Mouse (Mus musculus): Measurements from ENCODE around the gene Mrps26. TPM values are rescaled to one million over a fixed set of nuclear protein-coding genes. Genes with fewer than 3 reads are reported as not detected.

Mrps26 gene
- polyA plus RNA-seq, 1 experiment from 2014 or later: 78.6 TPM

- Histone ChIP-seq H3K27me3 (ENCODE audit: control insufficient read depth, insufficient read depth, low read length) (peaks cover 80% of the 10 kb centered on the region), H3K36me3 (ENCODE audit: control insufficient read depth, insufficient read depth, low read length) (no peaks in the 10 kb centered on the region; the same call in 1 of the 2 replicates), H3K9ac (ENCODE audit: low read length) (no peak overlapping the region), H3K4me3 (ENCODE audit: low read depth, low read length) (no peak overlapping the region), H3K27ac (ENCODE audit: low read depth, low read length) (no peak overlapping the region), H3K4me1 (ENCODE audit: control insufficient read depth, insufficient read depth, low read length) (peaks cover 13% of the 10 kb centered on the region), H3K9me3 (ENCODE audit: control insufficient read depth, low read length) (no peaks in the 10 kb centered on the region), H3K4me2 (no peak overlapping the region)
- WGBS: 5% methylated on average over 11 of the region's 11 CpGs
- ATAC-seq (ENCODE audit: low FRiP score) (no peak), DNase-seq (ENCODE audit: low spot score, missing footprints) (peak; percentile 92)
These were observed 14.6 kb downstream of the Mrps26 start for GRCm38 (mm10) chr2:130578148-130578547.

GRCm38 (mm10) chr2:130579791-130580190 is 16.2 kb downstream of the Mrps26 start:
- H3K9ac ChIP-seq (ENCODE audit: low read length): no peak overlapping the region
- no peak overlapping the region for H3K4me3 ChIP-seq (ENCODE audit: low read depth, low read length)
- H3K4me1 ChIP-seq (ENCODE audit: control insufficient read depth, insufficient read depth, low read length): peaks cover 13% of the 10 kb centered on the region
- H3K27me3 ChIP-seq (ENCODE audit: control insufficient read depth, insufficient read depth, low read length): peaks cover 80% of the 10 kb centered on the region
- H3K27ac ChIP-seq (ENCODE audit: low read depth, low read length): no peak overlapping the region
- ATAC-seq (ENCODE audit: low FRiP score) (no peak), DNase-seq (ENCODE audit: low spot score, missing footprints) (peak; percentile 87)
- H3K36me3 ChIP-seq (ENCODE audit: control insufficient read depth, insufficient read depth, low read length): no peaks in the 10 kb centered on the region; the same call in 1 of the 2 replicates
- no peak overlapping the region; the same call in 1 of the 2 replicates for H3K4me2 ChIP-seq
- no peaks in the 10 kb centered on the region for H3K9me3 ChIP-seq (ENCODE audit: control insufficient read depth, low read length)
- WGBS: 7% methylated on average over 8 of the region's 8 CpGs

GRCm38 (mm10) chr2:130581201-130581600 is 17.7 kb downstream of the Mrps26 start:
- ATAC-seq (ENCODE audit: low FRiP score) (no peak), DNase-seq (ENCODE audit: low spot score, missing footprints) (peak; percentile 91)
- peak overlapping the region; percentile 18 for H3K4me3 ChIP-seq (ENCODE audit: low read depth, low read length)
- H3K27ac ChIP-seq (ENCODE audit: low read depth, low read length): no peak overlapping the region
- H3K4me2 ChIP-seq: peak overlapping the region; percentile 40
- WGBS: 4% methylated on average over 16 of the region's 16 CpGs
- H3K27me3 ChIP-seq (ENCODE audit: control insufficient read depth, insufficient read depth, low read length): peaks cover 69% of the 10 kb centered on the region
- H3K9me3 ChIP-seq (ENCODE audit: control insufficient read depth, low read length): no peaks in the 10 kb centered on the region
- peaks cover 13% of the 10 kb centered on the region for H3K4me1 ChIP-seq (ENCODE audit: control insufficient read depth, insufficient read depth, low read length)
- no peaks in the 10 kb centered on the region; the same call in 1 of the 2 replicates for H3K36me3 ChIP-seq (ENCODE audit: control insufficient read depth, insufficient read depth, low read length)
- H3K9ac ChIP-seq (ENCODE audit: low read length): no peak overlapping the region

- H3K27me3 ChIP-seq (ENCODE audit: control insufficient read depth, insufficient read depth, low read length): peaks cover 56% of the 10 kb centered on the region
- no peaks in the 10 kb centered on the region for H3K9me3 ChIP-seq (ENCODE audit: control insufficient read depth, low read length)
- no peak within 1 kb of the TSS for H3K4me3 ChIP-seq (ENCODE audit: low read depth, low read length)
- H3K4me2 ChIP-seq: no peak within 1 kb of the TSS
- peaks cover 9% of the 10 kb centered on the region; the same call in 1 of the 2 replicates for H3K4me1 ChIP-seq (ENCODE audit: control insufficient read depth, insufficient read depth, low read length)
- DNase-seq (ENCODE audit: low spot score, missing footprints) (no peak), ATAC-seq (ENCODE audit: low FRiP score) (no peak)
- H3K9ac ChIP-seq (ENCODE audit: low read length): no peak within 1 kb of the TSS
- whole genome bisulfite sequencing: 36% methylated on average over 10 of the region's 10 CpGs
- no peaks in the 10 kb centered on the region; the same call in 1 of the 2 replicates for H3K36me3 ChIP-seq (ENCODE audit: control insufficient read depth, insufficient read depth, low read length)
- H3K27ac ChIP-seq (ENCODE audit: low read depth, low read length): no peak within 1 kb of the TSS
These were observed 19.0 kb downstream of the Mrps26 start, which contains the start of gene Avp for GRCm38 (mm10) chr2:130582552-130582951. Avp (minus strand) TSS chr2:130582554.

- Histone ChIP-seq H3K27ac (ENCODE audit: low read depth, low read length) (no peak overlapping the region), H3K9ac (ENCODE audit: low read length) (no peak overlapping the region), H3K4me1 (ENCODE audit: control insufficient read depth, insufficient read depth, low read length) (peaks cover 9% of the 10 kb centered on the region; the same call in 1 of the 2 replicates), H3K4me3 (ENCODE audit: low read depth, low read length) (no peak overlapping the region), H3K9me3 (ENCODE audit: control insufficient read depth, low read length) (no peaks in the 10 kb centered on the region), H3K27me3 (ENCODE audit: control insufficient read depth, insufficient read depth, low read length) (peaks cover 41% of the 10 kb centered on the region), H3K4me2 (no peak overlapping the region), H3K36me3 (ENCODE audit: control insufficient read depth, insufficient read depth, low read length) (no peaks in the 10 kb centered on the region; the same call in 1 of the 2 replicates)
- no peak for ATAC-seq (ENCODE audit: low FRiP score)
- no peak for DNase-seq (ENCODE audit: low spot score, missing footprints)
- 85% methylated on average over 10 of the region's 10 CpGs for WGBS
These were observed 20.5 kb downstream of the Mrps26 start for GRCm38 (mm10) chr2:130583902-130584560.

GRCm38 (mm10) chr2:130586016-130586415 is 22.5 kb downstream of the Mrps26 start:
- no peaks in the 10 kb centered on the region for H3K9me3 ChIP-seq (ENCODE audit: control insufficient read depth, low read length)
- peaks cover 21% of the 10 kb centered on the region for H3K27me3 ChIP-seq (ENCODE audit: control insufficient read depth, insufficient read depth, low read length)
- H3K9ac ChIP-seq (ENCODE audit: low read length): no peak overlapping the region
- 84% methylated on average over 6 of the region's 6 CpGs for WGBS
- no peak overlapping the region for H3K27ac ChIP-seq (ENCODE audit: low read depth, low read length)
- ATAC-seq (ENCODE audit: low FRiP score) (no peak), DNase-seq (ENCODE audit: low spot score, missing footprints) (no peak)
- no peak overlapping the region for H3K4me2 ChIP-seq
- no peak overlapping the region for H3K4me3 ChIP-seq (ENCODE audit: low read depth, low read length)
- H3K36me3 ChIP-seq (ENCODE audit: control insufficient read depth, insufficient read depth, low read length): peaks cover 6% of the 10 kb centered on the region; the same call in 1 of the 2 replicates
- peaks cover under 1% of the 10 kb centered on the region; the same call in 1 of the 2 replicates for H3K4me1 ChIP-seq (ENCODE audit: control insufficient read depth, insufficient read depth, low read length)

GRCm38 (mm10) chr2:130588373-130588772 is 24.8 kb downstream of the Mrps26 start:
- no peak overlapping the region for H3K4me2 ChIP-seq
- H3K36me3 ChIP-seq (ENCODE audit: control insufficient read depth, insufficient read depth, low read length): peaks cover 6% of the 10 kb centered on the region; the same call in 1 of the 2 replicates
- H3K4me3 ChIP-seq (ENCODE audit: low read depth, low read length): no peak overlapping the region
- DNase-seq (ENCODE audit: low spot score, missing footprints) (no peak), ATAC-seq (ENCODE audit: low FRiP score) (no peak)
- no peak overlapping the region for H3K27ac ChIP-seq (ENCODE audit: low read depth, low read length)
- no peaks in the 10 kb centered on the region for H3K9me3 ChIP-seq (ENCODE audit: control insufficient read depth, low read length)
- no peaks in the 10 kb centered on the region for H3K4me1 ChIP-seq (ENCODE audit: control insufficient read depth, insufficient read depth, low read length)
- WGBS: 81% methylated on average over 2 of the region's 2 CpGs
- H3K9ac ChIP-seq (ENCODE audit: low read length): no peak overlapping the region
- no peaks in the 10 kb centered on the region for H3K27me3 ChIP-seq (ENCODE audit: control insufficient read depth, insufficient read depth, low read length)

GRCm38 (mm10) chr2:130589157-130589556 is 25.6 kb downstream of the Mrps26 start:
- H3K9me3 ChIP-seq (ENCODE audit: control insufficient read depth, low read length): no peaks in the 10 kb centered on the region
- no peaks in the 10 kb centered on the region for H3K4me1 ChIP-seq (ENCODE audit: control insufficient read depth, insufficient read depth, low read length)
- DNase-seq (ENCODE audit: low spot score, missing footprints) (no peak), ATAC-seq (ENCODE audit: low FRiP score) (no peak)
- no peak overlapping the region for H3K4me2 ChIP-seq
- no peak overlapping the region for H3K9ac ChIP-seq (ENCODE audit: low read length)
- no peaks in the 10 kb centered on the region for H3K27me3 ChIP-seq (ENCODE audit: control insufficient read depth, insufficient read depth, low read length)
- WGBS: 68% methylated on average over 4 of the region's 4 CpGs
- no peak overlapping the region for H3K4me3 ChIP-seq (ENCODE audit: low read depth, low read length)
- H3K36me3 ChIP-seq (ENCODE audit: control insufficient read depth, insufficient read depth, low read length): peaks cover 6% of the 10 kb centered on the region; the same call in 1 of the 2 replicates
- H3K27ac ChIP-seq (ENCODE audit: low read depth, low read length): no peak overlapping the region

GRCm38 (mm10) chr2:130589761-130590160 is 26.2 kb downstream of the Mrps26 start:
- Histone ChIP-seq H3K9me3 (ENCODE audit: control insufficient read depth, low read length) (no peaks in the 10 kb centered on the region), H3K4me1 (ENCODE audit: control insufficient read depth, insufficient read depth, low read length) (no peaks in the 10 kb centered on the region), H3K4me3 (ENCODE audit: low read depth, low read length) (no peak overlapping the region), H3K36me3 (ENCODE audit: control insufficient read depth, insufficient read depth, low read length) (peaks cover 6% of the 10 kb centered on the region; the same call in 1 of the 2 replicates), H3K27ac (ENCODE audit: low read depth, low read length) (no peak overlapping the region), H3K4me2 (no peak overlapping the region), H3K27me3 (ENCODE audit: control insufficient read depth, insufficient read depth, low read length) (no peaks in the 10 kb centered on the region), H3K9ac (ENCODE audit: low read length) (no peak overlapping the region)
- 96% methylated on average over 2 of the region's 2 CpGs for WGBS
- no peak for DNase-seq (ENCODE audit: low spot score, missing footprints)
- ATAC-seq (ENCODE audit: low FRiP score): no peak
